Mouse (Mus musculus) kidney, postnatal 0 days (tissue): ENCODE measurements at regions not wholly inside any gene's neighbourhood (a gene's known extent, or its start where the extent isn't known, plus 50 kb on each side); places are given as distances from the start of the nearest gene placed in this dataset.

ENCODE experiments used
- ATAC-seq: fragments of 200-750 bp; cut with Nextera tagmentation; replicated peaks from 2 replicates; pipeline ENCODE4 v1.8.0; 2017; ENCODE audit warnings: low read depth, moderate number of reproducible peaks, moderate TSS enrichment, moderate library complexity; ENCODE audit not compliant: low FRiP score
- DNase-seq: peaks from one replicate; pipeline ENCODE4 v3.0.0-alpha.2; 2016; ENCODE audit warnings: low spot score
- H3K27ac ChIP-seq: fragments of 300-500 bp; sonication (generic); 2 replicates; pipeline ENCODE4 v1.5.1; 2014; ENCODE audit warnings: mild to moderate bottlenecking
- H3K27me3 ChIP-seq: fragments of 300-500 bp; sonication (generic); 2 replicates; pipeline ENCODE4 v1.6.1; 2014; ENCODE audit warnings: low read length, mixed read lengths; ENCODE audit not compliant: insufficient read depth
- H3K36me3 ChIP-seq: fragments of 300-500 bp; sonication (generic); 2 replicates; pipeline ENCODE4 v1.6.1; 2014; ENCODE audit warnings: low read length, mixed read lengths; ENCODE audit not compliant: insufficient read depth
- H3K4me1 ChIP-seq: fragments of 300-500 bp; sonication (generic); replicated peaks from 2 replicates; pipeline ENCODE4 v1.6.1; 2014; ENCODE audit warnings: antibody characterized with exemption, low read length, mixed read lengths; ENCODE audit not compliant: insufficient read depth
- H3K4me2 ChIP-seq: fragments of 300-500 bp; sonication (generic); 2 replicates; pipeline ENCODE4 v1.6.1; 2014; ENCODE audit warnings: mild to moderate bottlenecking, low read length, moderate library complexity, mixed read lengths
- H3K4me3 ChIP-seq: fragments of 300-500 bp; sonication (generic); replicated peaks from 2 replicates; pipeline ENCODE4 v1.5.1; 2014; ENCODE audit warnings: low read depth, low read length
- H3K9ac ChIP-seq: fragments of 300-500 bp; sonication (generic); 2 replicates; pipeline ENCODE4 v1.6.1; 2014; ENCODE audit warnings: low read depth, low read length
- H3K9me3 ChIP-seq: fragments of 300-500 bp; sonication (generic); replicated peaks from 2 replicates; pipeline ENCODE4 v1.6.1; 2016; ENCODE audit warnings: low read length, inconsistent platforms, mixed read lengths
- CTCF ChIP-seq: IDR thresholded peaks from 2 replicates; pipeline ENCODE4 v1.5.1; 2016; ENCODE audit warnings: antibody characterized with exemption, low read depth, mild to moderate bottlenecking, moderate library complexity
- WGBS: fragments of 180-500 bp; shearing (Covaris S2); extraction: QIAGEN DNeasy Blood & Tissue Kit; methylation state at CpG from one replicate; pipeline ENCODE4 v1.1.7; 2014; 5-methylcytosine and 5-hydroxymethylcytosine counted together

DNA sequence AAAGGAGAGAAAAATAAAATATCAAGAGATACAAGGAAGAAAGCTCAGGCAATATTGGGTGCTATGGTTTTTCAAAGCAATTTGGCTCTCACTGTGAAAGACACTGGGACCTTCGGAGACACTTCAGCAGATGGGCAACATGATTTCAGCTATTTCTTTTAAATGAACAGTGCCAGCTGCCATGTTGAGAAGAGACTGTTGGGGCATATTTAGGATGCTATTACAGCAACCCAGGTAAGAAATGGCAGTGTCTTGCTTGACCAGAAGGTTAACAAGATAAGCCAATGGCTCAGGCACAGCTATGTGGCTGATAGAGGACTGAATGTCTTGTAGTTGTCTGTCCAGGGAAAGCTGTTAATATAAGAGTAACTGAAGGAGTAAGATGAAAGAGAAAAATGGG is 348.6 kb downstream of the Ankrd7 start:
- no peaks in the 10 kb centered on the region for H3K36me3 ChIP-seq
- no peak overlapping the region for H3K4me3 ChIP-seq
- H3K4me2 ChIP-seq, result no peak overlapping the region
- 96% methylated on average over 1 of the region's 1 CpGs for WGBS
- no peak overlapping the region for H3K9ac ChIP-seq
- ATAC-seq, result no peak
- no peaks in the 10 kb centered on the region for H3K4me1 ChIP-seq
- TF ChIP-seq CTCF, result no peak
- H3K27ac ChIP-seq, result no peak overlapping the region
- no peaks in the 10 kb centered on the region for H3K9me3 ChIP-seq
- no peak for DNase-seq
- H3K27me3 ChIP-seq, result no peaks in the 10 kb centered on the region

GRCm38 (mm10) chr6:19215124-19215523 is 349.0 kb downstream of the Ankrd7 start:
- DNase-seq (no peak), ATAC-seq (no peak)
- no peaks in the 10 kb centered on the region for H3K36me3 ChIP-seq
- no peak overlapping the region for H3K9ac ChIP-seq
- H3K4me3 ChIP-seq, result no peak overlapping the region
- H3K27me3 ChIP-seq, result no peaks in the 10 kb centered on the region
- no peaks in the 10 kb centered on the region for H3K4me1 ChIP-seq
- WGBS, result 70% methylated on average over 1 of the region's 1 CpGs
- no peak overlapping the region for H3K4me2 ChIP-seq
- H3K9me3 ChIP-seq, result no peaks in the 10 kb centered on the region
- H3K27ac ChIP-seq, result no peak overlapping the region
- no peak for TF ChIP-seq CTCF

- no peak overlapping the region for H3K27ac ChIP-seq
- TF ChIP-seq CTCF, result no peak
- DNase-seq, result no peak
- H3K27me3 ChIP-seq, result no peaks in the 10 kb centered on the region
- H3K4me3 ChIP-seq, result no peak overlapping the region
- no peak for ATAC-seq
- H3K9ac ChIP-seq, result no peak overlapping the region
- no peaks in the 10 kb centered on the region for H3K4me1 ChIP-seq
- H3K9me3 ChIP-seq, result no peaks in the 10 kb centered on the region
- no peaks in the 10 kb centered on the region for H3K36me3 ChIP-seq
- 65% methylated on average over 5 of the region's 5 CpGs for WGBS
- no peak overlapping the region for H3K4me2 ChIP-seq
Measured at GRCm38 (mm10) chr6:19264075-19264819, 398.1 kb downstream of the Ankrd7 start.

DNA sequence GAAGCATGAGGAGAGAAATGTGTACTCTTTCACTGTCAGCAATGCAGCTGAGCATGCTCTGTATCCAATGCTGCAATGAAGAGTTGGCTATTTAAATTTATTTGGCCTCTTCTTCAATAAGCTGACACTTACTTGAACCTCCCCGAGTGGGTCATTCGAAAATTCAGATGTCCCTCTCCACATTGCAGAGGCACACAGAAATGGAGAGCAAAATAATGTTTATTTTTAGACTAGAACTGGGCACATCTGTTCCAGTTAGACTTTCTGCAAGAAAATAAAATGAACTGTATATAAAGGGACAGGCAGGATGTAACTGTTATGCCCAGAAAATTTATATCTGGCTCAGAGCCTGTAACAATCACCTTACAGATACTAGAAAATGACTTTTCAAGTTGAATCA is 407.1 kb downstream of the Ankrd7 start:
- no peak for DNase-seq
- no peak overlapping the region for H3K4me2 ChIP-seq
- 60% methylated on average over 2 of the region's 2 CpGs for WGBS

GRCm38 (mm10) chr6:19282682-19283333 is 416.7 kb downstream of the Ankrd7 start:
- Histone ChIP-seq H3K27me3 (no peaks in the 10 kb centered on the region), H3K27ac (no peak overlapping the region), H3K4me3 (no peak overlapping the region), H3K36me3 (no peaks in the 10 kb centered on the region), H3K9ac (no peak overlapping the region), H3K4me1 (no peaks in the 10 kb centered on the region), H3K9me3 (no peaks in the 10 kb centered on the region), H3K4me2 (no peak overlapping the region)
- no peak for TF ChIP-seq CTCF
- DNase-seq, result peak; percentile 6
- no peak for ATAC-seq
- 51% methylated on average over 4 of the region's 4 CpGs for WGBS

More for the DNA sequence above, 407.1 kb downstream of the Ankrd7 start:
- Histone ChIP-seq H3K27ac (no peak overlapping the region), H3K27me3 (no peaks in the 10 kb centered on the region), H3K4me3 (no peak overlapping the region), H3K36me3 (no peaks in the 10 kb centered on the region), H3K9me3 (no peaks in the 10 kb centered on the region), H3K9ac (no peak overlapping the region), H3K4me1 (no peaks in the 10 kb centered on the region)
- ATAC-seq, result no peak
- no peak for TF ChIP-seq CTCF

- Histone ChIP-seq H3K27me3 (no peaks in the 10 kb centered on the region), H3K4me1 (no peaks in the 10 kb centered on the region), H3K27ac (no peak overlapping the region), H3K9me3 (no peaks in the 10 kb centered on the region), H3K9ac (no peak overlapping the region), H3K4me2 (no peak overlapping the region), H3K4me3 (no peak overlapping the region), H3K36me3 (no peaks in the 10 kb centered on the region)
- DNase-seq (no peak), ATAC-seq (no peak)
- no peak for TF ChIP-seq CTCF
Measured at GRCm38 (mm10) chr6:19332659-19333058, 466.5 kb downstream of the Ankrd7 start.

GRCm38 (mm10) chr6:19335653-19336052 is 469.5 kb downstream of the Ankrd7 start:
- no peaks in the 10 kb centered on the region for H3K27me3 ChIP-seq
- DNase-seq (no peak), ATAC-seq (no peak)
- no peak overlapping the region for H3K4me3 ChIP-seq
- no peaks in the 10 kb centered on the region for H3K4me1 ChIP-seq
- H3K27ac ChIP-seq, result no peak overlapping the region
- no peak overlapping the region for H3K9ac ChIP-seq
- 87% methylated on average over 6 of the region's 6 CpGs for WGBS
- no peaks in the 10 kb centered on the region for H3K9me3 ChIP-seq
- TF ChIP-seq CTCF, result no peak
- no peaks in the 10 kb centered on the region for H3K36me3 ChIP-seq
- no peak overlapping the region for H3K4me2 ChIP-seq
